Mouse (Mus musculus): ENCODE results near the gene Hoxa11. TPM values are rescaled to one million over a fixed set of nuclear protein-coding genes. Genes with fewer than 3 reads are reported as not detected.
A peak's percentile ranks its signal among the peaks of the same experiment; 100 is the strongest.

The Hoxa11 gene
- polyA plus RNA-seq, 1 experiment from 2014 or later = not detected

DNA sequence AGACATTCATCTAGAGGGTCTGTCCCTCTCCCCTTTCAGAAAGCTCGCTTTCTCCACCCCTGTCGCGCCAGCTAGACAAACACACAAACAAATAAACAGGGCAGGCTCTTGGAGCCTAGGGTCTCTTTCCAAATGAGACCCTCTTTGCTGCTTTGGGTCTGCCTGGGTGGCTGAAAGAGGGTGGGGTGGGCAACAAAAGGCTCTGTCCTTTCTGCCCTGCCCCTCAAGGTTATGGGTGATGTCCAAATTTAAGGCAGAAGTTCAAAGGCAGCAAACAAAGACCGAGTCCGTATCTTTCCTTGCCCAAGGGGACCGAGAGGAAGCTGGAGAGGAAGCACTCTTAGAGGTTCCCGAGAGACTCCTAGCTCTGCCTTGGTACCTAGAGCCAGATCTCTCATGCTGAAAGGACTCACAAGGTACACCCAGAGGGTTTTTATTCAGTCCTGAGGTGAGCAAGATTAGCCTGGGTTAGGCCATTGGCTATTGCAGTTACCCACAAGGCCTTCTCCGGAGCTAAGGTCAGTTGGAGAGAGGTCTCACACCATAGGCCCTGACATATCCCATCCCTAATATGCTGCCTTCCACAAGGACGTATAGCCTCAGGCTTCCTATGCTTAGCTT lies 4.5 kb downstream of the Hoxa11 start:
- no peak overlapping the region for H3K4me3 ChIP-seq (replicated peaks)
- H3K4me1 ChIP-seq (replicated peaks) = peaks cover 3% of the 10 kb centered on the region; the same call in 1 of the 2 replicates
- no peaks in the 10 kb centered on the region for H3K36me3 ChIP-seq
- H3K9me3 ChIP-seq = no peaks in the 10 kb centered on the region
- H3K9ac ChIP-seq (replicated peaks) = no peak overlapping the region
- H3K4me2 ChIP-seq (replicated peaks) = no peak overlapping the region
- no peak overlapping the region for H3K27ac ChIP-seq
- ATAC-seq = no peak
- 7% methylated on average over 9 of the region's 9 CpGs for WGBS
- peaks cover 99% of the 10 kb centered on the region for H3K27me3 ChIP-seq

GRCm38 (mm10) chr6:52240389-52241000 lies 5.1 kb downstream of the Hoxa11 start, which contains the start of gene Hoxa10:
Hoxa10 (minus strand) TSS chr6:52240854.
- WGBS = 3% methylated on average over 35 of the region's 35 CpGs
- H3K9me3 ChIP-seq = no peaks in the 10 kb centered on the region
- H3K4me1 ChIP-seq (replicated peaks) = peaks cover 3% of the 10 kb centered on the region; the same call in 1 of the 2 replicates
- no peak within 1 kb of the TSS for H3K27ac ChIP-seq
- H3K4me2 ChIP-seq (replicated peaks) = no peak within 1 kb of the TSS
- H3K4me3 ChIP-seq (replicated peaks) = 0 out of 2 replicates have a peak within 1 kb of the TSS, but pooled peaks have one; percentile 11
- no peak for ATAC-seq
- H3K36me3 ChIP-seq = no peaks in the 10 kb centered on the region
- H3K27me3 ChIP-seq = peaks cover 99% of the 10 kb centered on the region
- no peak within 1 kb of the TSS for H3K9ac ChIP-seq (replicated peaks)

GRCm38 (mm10) chr6:52239625-52240388 lies 5.8 kb downstream of the Hoxa11 start:
- Histone ChIP-seq H3K4me2 (replicated peaks) (no peak overlapping the region), H3K4me3 (replicated peaks) (0 out of 2 replicates have a peak overlapping the region, but pooled peaks have one; percentile 11)
- WGBS = 2% methylated on average over 30 of the region's 30 CpGs

DNA sequence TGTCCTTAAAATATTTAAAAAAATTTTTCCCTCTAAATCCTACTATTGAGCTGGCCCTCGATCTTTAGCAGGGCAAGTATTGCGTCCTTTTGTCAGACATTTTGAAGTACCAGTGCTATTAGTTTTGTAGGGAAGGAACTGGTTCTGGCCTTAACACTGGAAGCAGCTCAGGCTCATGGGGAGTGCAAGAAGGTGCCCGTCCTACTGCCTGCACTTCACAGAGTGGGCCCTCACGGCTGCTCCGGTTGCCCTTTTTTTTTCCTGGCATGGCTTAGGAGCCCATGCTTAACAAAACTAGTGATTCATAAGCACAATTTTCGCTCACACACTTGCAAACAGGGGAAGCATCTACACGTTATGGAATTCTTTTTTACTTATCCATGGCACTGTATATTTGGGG lies 6.6 kb downstream of the Hoxa11 start:
- ATAC-seq = no peak
- H3K27ac ChIP-seq = no peak overlapping the region
- no peaks in the 10 kb centered on the region for H3K9me3 ChIP-seq
- peaks cover 99% of the 10 kb centered on the region for H3K27me3 ChIP-seq
- no peak overlapping the region for H3K4me2 ChIP-seq (replicated peaks)
- 2% methylated on average over 7 of the region's 7 CpGs for WGBS
- H3K4me1 ChIP-seq (replicated peaks) = 0 out of 2 replicates have a peak, but pooled peaks cover 3% of the 10 kb centered on the region
- H3K9ac ChIP-seq (replicated peaks) = no peak overlapping the region
- no peak overlapping the region for H3K4me3 ChIP-seq (replicated peaks)
- no peaks in the 10 kb centered on the region for H3K36me3 ChIP-seq

More at GRCm38 (mm10) chr6:52239625-52240388, 5.8 kb downstream of the Hoxa11 start:
- ATAC-seq = no peak
- peaks cover 99% of the 10 kb centered on the region for H3K27me3 ChIP-seq
- H3K9me3 ChIP-seq = no peaks in the 10 kb centered on the region
- no peak overlapping the region for H3K27ac ChIP-seq
- no peak overlapping the region for H3K9ac ChIP-seq (replicated peaks)
- H3K36me3 ChIP-seq = no peaks in the 10 kb centered on the region
- peaks cover 3% of the 10 kb centered on the region; the same call in 1 of the 2 replicates for H3K4me1 ChIP-seq (replicated peaks)

- no peak for ATAC-seq
- Histone ChIP-seq H3K9ac (replicated peaks) (no peak overlapping the region), H3K4me1 (replicated peaks) (0 out of 2 replicates have a peak, but pooled peaks cover 3% of the 10 kb centered on the region), H3K27me3 (peaks cover 99% of the 10 kb centered on the region), H3K36me3 (no peaks in the 10 kb centered on the region), H3K9me3 (no peaks in the 10 kb centered on the region), H3K27ac (no peak overlapping the region), H3K4me3 (replicated peaks) (no peak overlapping the region), H3K4me2 (replicated peaks) (no peak overlapping the region)
- 4% methylated on average over 7 of the region's 7 CpGs for WGBS
Measured at GRCm38 (mm10) chr6:52238155-52238545, 7.5 kb downstream of the Hoxa11 start.

GRCm38 (mm10) chr6:52237346-52238154 lies 8.1 kb downstream of the Hoxa11 start:
- 7% methylated on average over 10 of the region's 10 CpGs for WGBS
- Histone ChIP-seq H3K36me3 (no peaks in the 10 kb centered on the region), H3K9me3 (no peaks in the 10 kb centered on the region), H3K27me3 (peaks cover 99% of the 10 kb centered on the region), H3K27ac (no peak overlapping the region), H3K9ac (replicated peaks) (no peak overlapping the region), H3K4me2 (replicated peaks) (no peak overlapping the region), H3K4me3 (replicated peaks) (no peak overlapping the region), H3K4me1 (replicated peaks) (0 out of 2 replicates have a peak, but pooled peaks cover 3% of the 10 kb centered on the region)
- no peak for ATAC-seq

- no peaks in the 10 kb centered on the region for H3K36me3 ChIP-seq
- H3K9ac ChIP-seq (replicated peaks) = no peak overlapping the region
- no peaks in the 10 kb centered on the region for H3K9me3 ChIP-seq
- H3K4me2 ChIP-seq (replicated peaks) = no peak overlapping the region
- H3K4me1 ChIP-seq (replicated peaks) = 0 out of 2 replicates have a peak, but pooled peaks cover 3% of the 10 kb centered on the region
- ATAC-seq = no peak
- no peak overlapping the region for H3K4me3 ChIP-seq (replicated peaks)
- H3K27me3 ChIP-seq = peaks cover 99% of the 10 kb centered on the region
- 6% methylated on average over 3 of the region's 3 CpGs for WGBS
- H3K27ac ChIP-seq = no peak overlapping the region
Measured at GRCm38 (mm10) chr6:52236806-52237205, 8.8 kb downstream of the Hoxa11 start.

DNA sequence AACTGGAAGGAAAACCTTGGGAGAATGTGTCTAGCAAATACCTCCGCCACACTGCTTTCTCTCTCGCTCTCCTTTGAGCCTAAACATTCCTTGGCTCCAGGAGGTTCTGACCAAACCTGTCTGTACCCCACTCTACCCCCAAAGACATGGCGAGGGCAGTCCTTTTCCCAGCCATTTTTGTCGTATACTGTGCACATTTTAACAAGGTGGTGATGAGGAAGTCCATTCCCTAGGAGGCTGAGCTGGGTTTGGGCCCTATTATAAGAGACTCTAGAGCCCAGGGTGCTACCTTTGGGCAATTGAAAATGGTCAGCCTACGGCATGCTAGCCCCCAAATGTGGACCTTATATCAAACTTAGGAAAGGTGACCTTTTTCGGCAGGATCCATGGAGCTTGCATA lies 9.7 kb downstream of the Hoxa11 start:
- no peak overlapping the region for H3K27ac ChIP-seq
- no peak overlapping the region for H3K9ac ChIP-seq (replicated peaks)
- no peaks in the 10 kb centered on the region for H3K36me3 ChIP-seq
- H3K9me3 ChIP-seq = no peaks in the 10 kb centered on the region
- 0 out of 2 replicates have a peak, but pooled peaks cover 3% of the 10 kb centered on the region for H3K4me1 ChIP-seq (replicated peaks)
- peaks cover 97% of the 10 kb centered on the region for H3K27me3 ChIP-seq
- H3K4me3 ChIP-seq (replicated peaks) = no peak overlapping the region
- H3K4me2 ChIP-seq (replicated peaks) = no peak overlapping the region
- no peak for ATAC-seq
- 20% methylated on average over 6 of the region's 6 CpGs for WGBS

DNA sequence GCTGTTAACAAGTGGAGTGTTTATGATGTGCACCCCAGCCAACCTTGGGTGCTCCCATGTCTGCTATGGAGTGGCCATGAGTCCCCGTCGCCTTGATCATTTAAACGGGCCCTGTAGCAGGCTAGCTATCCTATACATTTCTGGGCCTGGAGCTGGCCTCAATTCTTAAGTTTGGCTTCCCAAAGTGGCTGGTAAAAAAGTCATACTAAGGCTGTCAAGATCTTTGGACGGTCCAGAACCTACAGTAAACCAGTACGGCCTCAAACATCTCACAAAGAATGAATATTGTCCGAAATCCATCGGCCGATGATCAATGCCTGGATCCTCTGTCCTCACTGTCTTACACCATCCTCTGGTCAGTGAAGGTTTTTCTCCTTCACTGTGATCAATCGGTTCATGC lies 10.3 kb downstream of the Hoxa11 start:
- 29% methylated on average over 9 of the region's 9 CpGs for WGBS
- no peak for ATAC-seq
- Histone ChIP-seq H3K9ac (replicated peaks) (no peak overlapping the region), H3K27ac (no peak overlapping the region), H3K4me2 (replicated peaks) (no peak overlapping the region), H3K9me3 (no peaks in the 10 kb centered on the region), H3K36me3 (no peaks in the 10 kb centered on the region), H3K4me1 (replicated peaks) (0 out of 2 replicates have a peak, but pooled peaks cover 3% of the 10 kb centered on the region), H3K27me3 (peaks cover 97% of the 10 kb centered on the region), H3K4me3 (replicated peaks) (no peak overlapping the region)

DNA sequence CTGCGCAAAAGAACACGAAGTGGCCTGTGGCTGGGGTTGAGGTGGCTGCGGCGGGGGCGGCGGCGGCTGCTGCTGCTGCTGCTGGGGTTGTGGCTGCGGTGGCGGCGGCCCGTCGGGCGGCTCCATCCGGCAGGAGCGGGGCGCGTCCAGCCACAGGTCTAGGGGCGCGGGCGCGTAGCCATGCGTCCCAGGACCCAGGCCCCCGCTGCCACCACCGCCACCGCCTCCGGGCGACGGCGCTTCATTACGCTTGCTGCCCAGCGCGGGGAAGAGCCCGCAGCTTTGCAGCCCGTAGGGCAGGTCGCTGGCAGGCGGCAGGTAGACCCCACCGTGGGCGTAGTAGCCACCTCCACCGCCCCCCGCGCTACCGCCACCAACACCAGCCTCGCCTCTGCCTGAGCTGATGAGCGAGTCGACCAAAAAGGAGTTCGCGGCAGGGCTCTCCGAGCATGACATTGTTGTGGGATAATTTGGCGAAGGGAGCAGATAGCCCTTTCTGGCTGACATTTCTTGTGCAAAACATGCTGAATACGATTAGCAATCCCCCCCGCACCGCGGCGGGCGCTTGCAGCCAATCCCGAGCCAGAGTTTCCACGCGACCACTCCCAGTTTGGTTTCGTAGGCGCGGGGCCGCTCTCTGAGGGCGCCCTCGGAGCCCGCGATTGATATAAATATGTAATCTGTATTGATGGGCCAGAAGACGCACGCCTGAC lies 11.0 kb downstream of the Hoxa11 start:
- H3K27ac ChIP-seq = no peak overlapping the region
- ATAC-seq = no peak
- 2% methylated on average over 67 of the region's 68 CpGs for WGBS

More for the DNA sequence above, 11.0 kb downstream of the Hoxa11 start:
- Histone ChIP-seq H3K9me3 (no peaks in the 10 kb centered on the region), H3K4me1 (replicated peaks) (no peaks in the 10 kb centered on the region), H3K9ac (replicated peaks) (no peak overlapping the region), H3K4me2 (replicated peaks) (no peak overlapping the region), H3K36me3 (no peaks in the 10 kb centered on the region), H3K4me3 (replicated peaks) (no peak overlapping the region), H3K27me3 (peaks cover 97% of the 10 kb centered on the region)
